Mouse (Mus musculus) myocyte (in vitro differentiated cells): Measurements from ENCODE around the gene Tmem88b.

Experiments used
- CEBPB ChIP-seq: IDR thresholded peaks from 2 replicates; pipeline ENCODE4 v1.6.1; 2011; ENCODE audit warnings: mild to moderate bottlenecking, moderate library complexity; ENCODE audit not compliant: poor library complexity, insufficient read depth, severe bottlenecking
- E2F4 ChIP-seq: IDR thresholded peaks from one replicate; pipeline ENCODE4 v1.6.1; 2011; ENCODE audit warnings: mild to moderate bottlenecking, control low read depth, moderate library complexity; ENCODE audit not compliant: insufficient read depth
- MAX ChIP-seq: IDR thresholded peaks from one replicate; pipeline ENCODE4 v1.6.1; 2011; ENCODE audit warnings: low read depth, mild to moderate bottlenecking, control low read depth
- MYOD1 ChIP-seq, 3 experiments: IDR thresholded peaks; one replicate each; pipeline ENCODE4 v1.6.1; 2011; ENCODE audit warnings: control low read depth in 2 of 3, low read depth in 2 of 3, mild to moderate bottlenecking in 2 of 3, moderate library complexity in 1 of 3; ENCODE audit not compliant: insufficient read length in 2 of 3, control insufficient read depth in 1 of 3
- MYOG ChIP-seq, 3 experiments: IDR thresholded peaks; one replicate each; pipeline ENCODE4 v1.6.1; 2011; ENCODE audit warnings: control low read depth in 2 of 3, low read depth in 2 of 3, mild to moderate bottlenecking in 2 of 3; ENCODE audit not compliant: insufficient read length in 2 of 3, control insufficient read depth in 1 of 3, insufficient read depth in 1 of 3
- POLR2A ChIP-seq: IDR thresholded peaks from one replicate; pipeline ENCODE4 v1.6.1; 2011; ENCODE audit warnings: low read depth, mild to moderate bottlenecking, control low read depth, moderate library complexity; ENCODE audit not compliant: insufficient read length
- REST ChIP-seq: IDR thresholded peaks from one replicate; pipeline ENCODE4 v1.6.1; 2011; ENCODE audit warnings: mild to moderate bottlenecking, control low read depth, moderate library complexity; ENCODE audit not compliant: insufficient read depth, insufficient read length
- SRF ChIP-seq: IDR thresholded peaks from one replicate; pipeline ENCODE4 v1.6.1; 2011; ENCODE audit warnings: low read depth; ENCODE audit not compliant: control insufficient read depth, insufficient read length
- TCF12 ChIP-seq: IDR thresholded peaks from one replicate; pipeline ENCODE4 v1.6.1; 2011; ENCODE audit warnings: mild to moderate bottlenecking, control low read depth; ENCODE audit not compliant: poor library complexity, insufficient read depth, severe bottlenecking
- USF1 ChIP-seq: IDR thresholded peaks from one replicate; pipeline ENCODE4 v1.6.1; 2011; ENCODE audit warnings: low read depth, mild to moderate bottlenecking, control low read depth, moderate library complexity

- TF ChIP-seq MAX: no peak
- TF ChIP-seq POLR2A: no peak
- no peak for TF ChIP-seq USF1
- TF ChIP-seq MYOG (IDR thresholded peaks at IDR 0.05; ENCODE audit: control insufficient read depth in 1 of 3, insufficient read depth in 1 of 3, insufficient read length in 2 of 3, low read depth in 2 of 3): no peak
- no peak for TF ChIP-seq TCF12
- no peak for TF ChIP-seq REST
- TF ChIP-seq E2F4: no peak
- no peak for TF ChIP-seq SRF
- no peak for TF ChIP-seq MYOD1 (IDR thresholded peaks at IDR 0.05; ENCODE audit: control insufficient read depth in 1 of 3, insufficient read length in 2 of 3, low read depth in 2 of 3)
- TF ChIP-seq CEBPB: no peak
Observed at GRCm38 (mm10) chr4:155771706-155772105, 14.0 kb downstream of the Tmem88b start.
